Mouse (Mus musculus) cortical plate, adult 2 months (tissue): ENCODE results near the gene Trf.

Source experiments
- CTCF ChIP-seq: fragments of 200-500 bp; IDR thresholded peaks from 2 replicates; pipeline ENCODE4 v1.5.1; 2011; ENCODE audit warnings: mild to moderate bottlenecking, control low read depth, low read length; ENCODE audit not compliant: insufficient read depth; ENCODE audit errors: extremely low read depth
- POLR2A ChIP-seq: fragments of 200-500 bp; IDR thresholded peaks from 2 replicates; pipeline ENCODE4 v1.6.1; 2011; ENCODE audit warnings: mild to moderate bottlenecking, low read length, control low read depth; ENCODE audit not compliant: insufficient read depth; ENCODE audit errors: extremely low read depth

DNA sequence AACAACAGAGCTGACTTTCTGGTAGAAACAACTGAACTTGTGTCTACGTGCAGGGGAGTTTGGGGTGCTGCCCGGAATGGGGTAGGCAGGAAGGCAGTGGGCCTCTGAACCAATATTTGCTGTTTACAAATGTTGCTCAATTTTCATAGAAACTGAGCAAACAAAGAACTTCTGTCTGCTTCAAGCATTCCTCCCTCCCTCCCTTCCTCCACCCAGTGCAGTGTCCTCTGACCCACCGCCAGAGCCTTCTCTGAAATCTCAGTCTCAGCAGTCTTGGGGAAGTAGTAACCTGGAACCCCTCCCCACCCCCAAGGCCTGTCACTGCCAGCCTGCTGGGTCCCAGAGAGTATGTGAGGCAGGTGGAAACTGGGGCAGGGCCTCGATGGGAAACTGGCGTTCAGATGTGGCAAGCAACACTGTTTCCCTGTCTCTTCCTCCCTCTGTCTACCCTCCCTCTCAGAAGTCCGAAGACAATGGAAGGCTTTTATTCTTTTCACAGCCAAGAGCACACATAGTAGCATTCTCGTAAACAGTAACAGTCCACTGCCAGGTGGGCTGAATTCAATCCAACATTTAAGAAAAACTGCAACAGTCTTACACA lies 4.4 kb upstream of the Trf start:
- no peak for TF ChIP-seq POLR2A
- TF ChIP-seq CTCF, result no peak
